Mouse (Mus musculus) hindlimb bud, embryonic 11.5 days (tissue): ENCODE data around the gene Slx4ip.

Experiments
- DNase-seq: peaks from one replicate; pipeline ENCODE4 v3.0.0-alpha.2; 2012; ENCODE audit warnings: low read depth, low spot score; ENCODE audit errors: extremely low spot score

The Slx4ip gene

GRCm38 (mm10) chr2:137098269-137099035, 207.4 kb downstream of the Slx4ip start:
- DNase-seq, result no peak

DNA sequence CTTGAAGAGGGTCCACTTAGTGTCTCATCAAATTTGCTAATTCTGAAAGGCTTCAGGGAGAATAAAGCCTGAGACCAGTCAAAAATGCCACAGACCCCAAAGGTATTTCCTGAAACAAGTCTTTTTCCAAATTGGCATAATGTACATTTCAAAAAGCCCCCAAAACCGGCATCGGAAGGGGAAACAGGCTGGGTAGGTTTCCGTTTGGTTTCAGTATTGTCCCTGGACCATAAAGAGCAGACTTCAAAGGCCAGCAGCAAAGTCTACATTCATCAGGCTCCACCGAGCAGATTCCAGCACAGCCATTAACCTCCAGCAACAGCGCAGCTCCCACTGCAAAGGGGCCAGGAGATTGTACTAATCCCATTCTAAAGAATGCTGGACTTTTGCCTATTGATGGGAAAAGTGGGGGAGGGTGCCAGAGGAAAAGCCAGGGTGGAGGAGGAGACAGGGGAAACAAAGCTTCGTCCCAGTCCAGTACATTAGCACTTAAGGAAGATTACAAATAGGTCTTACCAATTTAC, 208.3 kb downstream of the Slx4ip start:
- DNase-seq, result no peak

DNA sequence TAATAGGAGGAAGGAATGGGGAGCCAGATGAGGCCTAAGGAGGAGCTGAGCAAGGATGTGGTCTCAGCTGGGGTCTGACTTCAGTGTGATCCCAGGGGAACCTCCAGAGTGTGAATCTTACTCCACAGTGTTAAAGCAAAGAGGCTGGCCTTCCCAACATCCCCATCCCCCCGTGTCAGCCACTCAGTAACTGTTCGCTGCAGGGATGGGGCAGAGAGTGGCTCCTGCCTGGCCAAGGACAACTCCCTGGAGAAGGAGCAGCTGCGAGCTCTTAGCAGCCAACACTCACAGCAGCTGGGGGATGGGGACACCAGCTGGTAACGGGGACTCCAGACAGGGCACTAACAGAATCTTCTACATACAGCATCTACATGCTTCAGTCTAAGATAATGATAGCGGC, 210.1 kb downstream of the Slx4ip start:
- DNase-seq, result no peak

GRCm38 (mm10) chr2:137107203-137107602, 216.2 kb downstream of the Slx4ip start:
- no peak for DNase-seq

DNA sequence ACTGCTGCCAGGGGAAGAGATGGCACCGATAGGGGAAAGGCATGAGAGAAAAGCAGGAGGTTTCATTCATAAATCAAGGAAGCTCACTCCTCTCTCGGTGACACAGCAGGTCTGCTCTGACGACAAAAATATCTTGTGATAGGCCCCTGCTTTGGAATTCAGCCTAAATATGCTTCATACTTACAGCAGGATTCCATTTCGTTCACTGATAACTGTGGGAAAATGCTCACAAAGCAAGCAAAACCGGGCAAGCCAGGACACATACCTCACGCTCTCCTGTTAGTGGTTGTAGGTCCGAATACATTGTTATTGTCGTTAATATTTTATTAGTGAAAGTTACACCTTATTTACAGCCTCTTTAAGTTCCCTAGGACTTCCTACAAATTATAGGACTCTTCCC, 216.9 kb downstream of the Slx4ip start:
- no peak for DNase-seq

DNA sequence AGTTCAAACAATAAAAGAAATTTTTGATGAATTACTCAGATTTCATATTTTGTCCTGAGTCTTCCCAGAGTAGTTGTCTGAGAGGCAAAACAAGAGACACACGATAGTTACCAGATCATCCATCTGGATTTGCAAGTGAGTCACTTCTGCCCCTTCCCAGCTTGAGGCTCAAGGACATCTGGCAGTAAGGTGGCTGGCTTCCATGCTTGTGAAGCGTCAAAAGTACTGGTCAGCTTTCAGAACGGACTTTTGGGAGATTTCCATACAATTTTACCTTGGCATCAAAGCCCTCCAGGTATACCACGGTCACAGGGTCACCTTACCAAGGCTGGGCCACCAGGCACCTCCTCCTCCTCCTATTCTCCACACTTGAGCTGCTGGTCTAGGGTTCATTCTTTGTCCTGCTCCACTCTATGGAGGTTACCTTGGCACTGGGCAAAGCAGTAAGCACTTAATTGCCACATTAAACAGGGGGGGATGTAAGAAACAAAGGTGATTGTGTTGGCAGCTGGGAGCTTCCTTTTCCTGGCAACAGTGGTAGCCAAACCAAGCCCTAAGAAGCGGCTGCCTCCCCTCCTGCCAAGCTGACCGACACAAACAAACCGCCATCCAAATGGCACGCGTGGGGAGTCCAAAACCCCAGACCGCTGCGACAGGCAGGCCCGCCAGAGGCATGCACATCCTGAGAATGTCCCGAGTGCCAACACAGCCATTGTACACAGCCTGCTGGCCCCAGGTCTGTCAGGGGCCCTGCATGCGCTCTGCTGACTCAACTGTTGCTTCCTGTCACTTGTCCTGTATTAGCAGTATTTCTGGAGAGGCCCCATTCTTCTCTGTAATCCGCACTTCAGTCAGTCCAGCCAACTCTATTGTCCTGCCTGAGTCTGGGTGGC, 218.5 kb downstream of the Slx4ip start:
- DNase-seq, result no peak

DNA sequence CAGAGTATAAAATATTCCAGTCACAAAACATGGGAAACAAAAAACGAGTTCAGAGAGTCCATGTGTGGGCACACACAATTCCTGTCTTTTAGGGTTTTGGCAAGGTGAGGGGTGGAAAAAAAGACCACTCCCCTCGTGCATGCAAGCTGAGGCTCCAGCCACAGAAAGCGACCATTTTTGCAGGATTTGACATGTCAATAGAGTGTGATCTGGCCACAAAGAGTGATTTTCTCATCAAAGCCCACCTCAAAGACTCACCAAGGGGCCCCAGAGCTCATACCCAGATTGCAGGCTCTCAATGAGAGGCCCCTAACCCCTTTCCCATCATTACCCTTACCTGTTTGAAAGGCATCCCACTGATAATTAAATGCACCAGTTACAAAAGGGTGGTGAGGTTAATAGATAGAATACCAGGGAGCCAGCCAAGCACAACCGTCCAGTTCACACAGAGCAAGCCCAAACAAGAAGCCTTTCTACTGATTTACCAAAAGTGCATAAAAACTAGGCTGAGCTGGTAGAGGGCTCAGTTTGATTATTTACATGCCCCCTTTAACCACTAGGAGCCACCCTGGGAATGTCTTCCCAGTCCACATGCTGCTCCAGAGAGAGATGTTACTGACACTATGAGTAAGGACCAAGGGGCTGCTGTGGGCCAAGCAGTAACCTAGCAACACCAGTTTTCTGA, 219.3 kb downstream of the Slx4ip start:
- DNase-seq, result no peak

GRCm38 (mm10) chr2:137113288-137114061, 222.5 kb downstream of the Slx4ip start:
- DNase-seq, result no peak

DNA sequence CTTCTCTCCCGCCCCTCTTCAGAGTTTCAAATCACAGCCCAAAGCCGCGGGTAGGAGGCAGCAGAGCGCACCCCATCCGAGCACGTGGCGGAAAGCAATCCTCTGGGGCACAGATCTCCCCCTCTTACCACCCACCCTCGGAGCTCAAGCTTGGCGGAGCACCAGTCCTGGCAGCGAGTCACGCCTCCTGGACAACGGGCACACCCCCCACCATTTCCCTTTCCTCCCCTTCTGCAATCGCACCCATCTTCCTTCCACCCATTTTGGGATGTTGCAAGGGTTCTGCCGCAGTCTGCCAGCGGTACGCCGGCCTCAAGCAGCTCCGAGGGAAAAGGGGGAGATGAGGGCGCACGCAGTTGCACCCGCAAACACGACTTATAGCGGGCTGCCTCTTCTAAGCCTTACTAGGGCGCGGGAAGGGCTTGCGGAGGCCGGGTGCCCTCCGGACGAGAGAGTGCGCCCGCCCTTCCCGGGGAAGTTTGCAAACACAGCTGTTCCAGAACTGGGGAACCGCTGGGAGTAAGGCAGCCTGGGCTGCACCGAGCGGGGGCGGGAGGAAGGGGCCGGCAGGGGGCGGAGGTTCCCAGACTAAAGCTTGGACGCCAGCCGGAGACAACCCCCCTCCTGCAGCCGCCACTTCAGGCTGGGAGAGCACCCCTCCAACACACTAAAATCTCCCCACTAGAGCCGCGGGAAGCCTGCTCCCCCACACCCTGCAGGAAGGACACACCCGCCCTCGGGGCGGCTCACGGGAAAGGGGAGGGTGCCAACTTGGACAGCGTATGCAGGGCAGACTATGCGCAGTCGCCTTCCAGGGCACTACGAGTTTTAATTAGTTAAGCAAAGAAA, 223.5 kb downstream of the Slx4ip start:
- DNase-seq, result no peak

GRCm38 (mm10) chr2:137115241-137116024, 224.4 kb downstream of the Slx4ip start:
- no peak for DNase-seq

DNA sequence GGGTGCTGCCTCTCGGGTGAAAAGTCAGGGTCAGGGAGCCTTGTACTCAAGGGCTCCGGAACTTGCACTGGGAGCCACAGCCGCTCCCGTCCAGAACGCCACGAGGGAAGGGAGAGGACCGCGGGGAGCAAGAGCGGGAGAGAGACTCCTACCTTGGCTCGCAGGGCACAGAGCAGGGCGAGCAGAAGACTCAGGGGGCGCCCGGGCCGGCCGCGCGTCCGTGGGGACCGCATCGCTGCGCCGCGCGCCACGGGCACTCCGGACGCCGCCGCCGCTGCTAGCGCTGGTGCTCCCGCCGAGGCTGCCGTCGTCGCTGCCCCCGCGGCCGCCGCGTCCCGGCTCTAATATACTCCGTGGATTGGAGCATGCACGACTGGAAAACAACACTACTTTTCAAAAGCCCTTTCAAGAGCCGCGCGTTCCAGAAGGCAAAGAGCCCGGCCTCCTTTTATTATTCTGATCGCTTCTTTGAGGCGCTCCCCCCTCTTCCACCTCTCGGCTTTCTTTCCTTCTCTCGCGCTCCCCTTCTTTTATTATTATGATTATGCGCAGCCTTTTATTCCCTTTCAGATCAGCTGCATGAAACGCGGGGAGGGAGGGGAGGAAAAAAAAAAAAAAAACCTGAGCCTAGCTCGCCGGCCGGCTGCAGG, 225.1 kb downstream of the Slx4ip start, which contains the start of gene Jag1:
Gene Jag1, minus strand, starts transcription at position 620 of the 650 bp plus-strand sequence.
- no peak for DNase-seq

- peak; percentile 97 for DNase-seq
These were observed 225.8 kb downstream of the Slx4ip start for GRCm38 (mm10) chr2:137116675-137117320.

GRCm38 (mm10) chr2:137117321-137117690, 226.3 kb downstream of the Slx4ip start:
- DNase-seq, result no peak
